Mouse (Mus musculus): Measurements from ENCODE around the gene Fbxo8. TPM values are rescaled to one million over a fixed set of nuclear protein-coding genes. Genes with fewer than 3 reads are reported as not detected.

Gene Fbxo8
- 43.1 and 51.3 TPM in 2 replicates for polyA plus RNA-seq (2015; fragmentation: Nextera tagmentation; extraction: Ambion mirVana)

DNA sequence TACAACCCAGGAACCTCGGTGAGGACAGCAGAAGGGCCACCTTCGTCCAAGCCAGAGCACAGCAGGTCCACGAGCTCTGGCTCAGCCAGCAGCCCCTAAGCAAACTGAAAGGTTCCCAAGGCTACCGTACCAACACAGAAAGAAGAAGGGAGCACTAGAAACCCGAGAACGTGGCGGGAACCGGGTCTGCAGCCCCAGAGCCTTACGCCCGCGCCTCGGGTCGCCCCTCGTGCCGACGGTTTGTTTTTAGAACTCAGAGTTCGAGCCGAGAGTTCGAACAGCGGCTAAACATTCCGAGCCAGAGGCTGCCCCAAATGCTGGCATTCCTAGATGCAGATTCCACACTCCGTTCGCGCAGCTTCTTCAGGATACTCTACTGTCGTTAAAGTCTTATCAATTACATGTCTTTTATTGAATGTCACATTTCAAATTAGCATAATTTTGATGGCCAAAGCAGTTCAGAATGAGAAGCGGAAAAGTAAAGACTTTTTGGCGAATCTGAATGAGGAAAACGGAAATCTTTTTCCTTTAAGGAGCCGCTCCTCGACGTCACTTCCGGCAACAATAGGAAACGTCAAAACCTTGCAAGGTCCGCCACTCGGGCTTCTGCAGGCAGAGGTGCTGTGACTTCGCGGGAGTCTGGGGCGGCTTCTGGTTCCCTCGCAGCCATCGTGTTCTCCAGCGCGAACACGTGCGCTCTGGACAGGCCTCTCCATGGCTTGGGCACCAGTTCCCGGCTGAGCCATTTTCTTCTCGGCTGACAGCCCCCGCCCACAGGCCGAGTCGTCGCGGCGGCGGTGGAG is at the start of gene Fbxo8, which contains the start of gene Cep44:
TSS of gene Fbxo8 (plus strand) at position 533 of the 803 bp plus-strand sequence.
TSS of gene Cep44 (minus strand) at position 490 of the 803 bp plus-strand sequence.
- peak within 1 kb of the TSS; percentile 82 for H3K4me3 ChIP-seq (replicated peaks)
- H3K27me3 ChIP-seq: no peaks in the 10 kb centered on the region
- H3K27ac ChIP-seq: peak within 1 kb of the TSS; percentile 89
- DNase-seq (peak; percentile 72), ATAC-seq (ENCODE audit: low read depth) (peak; percentile 82)
- H3K9me3 ChIP-seq (replicated peaks): no peaks in the 10 kb centered on the region
- peaks cover 24% of the 10 kb centered on the region for H3K4me1 ChIP-seq (replicated peaks)
- H3K9ac ChIP-seq: peak within 1 kb of the TSS; percentile 90
- H3K36me3 ChIP-seq: 0 out of 2 replicates have a peak, but pooled peaks cover 6% of the 10 kb centered on the region
- WGBS (ENCODE audit: insufficient replicate concordance): under 1% methylated on average over 53 of the region's 53 CpGs
- peak within 1 kb of the TSS; percentile 90 for H3K4me2 ChIP-seq

DNA sequence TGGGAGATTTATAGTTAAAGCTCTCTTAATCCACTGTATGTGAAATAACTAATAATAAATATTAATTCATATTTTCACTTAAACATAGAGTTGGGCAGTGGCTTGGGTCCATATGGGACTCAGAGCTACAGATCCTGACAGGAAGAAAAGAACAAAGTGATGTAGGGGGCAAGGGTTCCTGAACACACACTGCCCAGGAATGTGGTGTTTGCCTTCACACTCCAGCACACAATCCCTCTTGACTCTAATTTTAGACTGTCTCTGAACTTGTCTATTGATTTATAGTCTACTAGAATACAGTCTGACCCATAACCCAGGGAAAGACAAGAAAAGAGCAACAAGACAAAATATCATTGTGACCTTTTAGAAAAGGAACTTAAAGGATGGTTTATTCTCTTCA is 49.0 kb upstream of the Fbxo8 start:
- H3K9ac ChIP-seq: no peak overlapping the region
- H3K4me2 ChIP-seq: no peak overlapping the region
- H3K4me3 ChIP-seq (replicated peaks): no peak overlapping the region
- H3K9me3 ChIP-seq (replicated peaks): no peaks in the 10 kb centered on the region
- no peak for DNase-seq
- H3K27ac ChIP-seq: no peak overlapping the region
- ATAC-seq (ENCODE audit: low read depth): no peak
- no peaks in the 10 kb centered on the region for H3K27me3 ChIP-seq
- H3K4me1 ChIP-seq (replicated peaks): no peaks in the 10 kb centered on the region
- H3K36me3 ChIP-seq: no peaks in the 10 kb centered on the region

DNA sequence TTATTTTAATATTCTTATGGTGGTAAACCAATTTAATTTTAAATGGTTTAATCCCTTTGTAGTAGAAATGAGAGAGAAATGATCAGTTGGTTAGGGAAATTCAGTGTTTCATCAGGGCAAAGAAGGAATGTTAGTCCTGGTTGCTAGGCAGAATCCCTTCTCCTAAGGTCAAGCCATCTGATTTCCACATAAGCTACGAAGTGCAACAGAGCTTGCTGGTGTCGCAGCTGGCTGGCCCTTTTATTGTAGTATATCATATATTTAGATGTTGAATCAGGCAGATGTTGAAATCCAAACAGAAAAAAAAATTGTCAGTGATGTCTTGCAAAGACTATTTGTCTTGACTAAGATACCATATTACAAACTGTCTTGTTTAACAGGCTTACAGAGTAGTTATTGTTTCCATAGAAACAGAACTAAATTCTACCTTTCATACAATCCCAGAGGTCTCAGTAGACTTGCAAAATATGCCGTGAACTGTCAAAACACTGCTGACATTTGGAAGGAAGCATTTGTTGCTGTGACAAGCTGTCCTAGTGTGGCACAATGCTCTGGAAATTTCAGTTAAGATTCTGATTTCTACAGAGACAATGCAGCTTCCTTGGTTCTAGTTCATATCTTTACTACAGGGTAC is 42.5 kb upstream of the Fbxo8 start:
- WGBS (ENCODE audit: insufficient replicate concordance): 50% methylated on average over 3 of the region's 3 CpGs
- Histone ChIP-seq H3K27ac (no peak overlapping the region), H3K4me2 (no peak overlapping the region), H3K4me1 (replicated peaks) (no peaks in the 10 kb centered on the region), H3K36me3 (no peaks in the 10 kb centered on the region), H3K4me3 (replicated peaks) (no peak overlapping the region), H3K9me3 (replicated peaks) (no peaks in the 10 kb centered on the region), H3K27me3 (no peaks in the 10 kb centered on the region), H3K9ac (no peak overlapping the region)
- DNase-seq (no peak), ATAC-seq (ENCODE audit: low read depth) (no peak)

DNA sequence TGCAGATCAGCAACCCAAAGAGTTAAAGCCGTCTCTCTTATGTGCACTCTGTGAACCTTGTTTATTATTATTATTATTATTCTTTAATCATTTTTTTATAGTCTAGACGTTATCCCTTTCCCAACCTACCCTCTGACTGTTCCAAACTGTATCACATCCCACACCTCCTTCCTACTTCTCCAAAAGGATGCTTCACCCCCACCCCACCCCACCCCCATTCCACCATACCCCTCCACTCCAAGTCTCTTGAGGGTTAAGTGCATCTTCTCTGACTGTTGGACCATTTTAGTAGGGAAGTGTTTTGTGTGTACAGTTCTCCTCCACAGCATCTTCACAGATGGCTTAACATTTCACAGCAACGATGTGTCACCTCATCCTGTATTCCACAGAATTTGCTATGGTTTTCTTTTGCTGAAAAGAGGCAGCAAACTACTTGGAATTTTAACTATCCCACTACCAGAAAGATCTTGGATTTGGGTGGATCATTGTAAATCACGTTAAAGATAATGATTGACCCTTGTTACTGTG is 41.9 kb upstream of the Fbxo8 start:
- no peak overlapping the region for H3K4me3 ChIP-seq (replicated peaks)
- DNase-seq: no peak
- no peak overlapping the region for H3K27ac ChIP-seq
- no peaks in the 10 kb centered on the region for H3K4me1 ChIP-seq (replicated peaks)
- no peak overlapping the region for H3K4me2 ChIP-seq
- WGBS (ENCODE audit: insufficient replicate concordance): 45% methylated on average over 4 of the region's 4 CpGs
- no peak overlapping the region for H3K9ac ChIP-seq
- no peaks in the 10 kb centered on the region for H3K27me3 ChIP-seq
- no peaks in the 10 kb centered on the region for H3K36me3 ChIP-seq
- ATAC-seq (ENCODE audit: low read depth): no peak
- no peaks in the 10 kb centered on the region for H3K9me3 ChIP-seq (replicated peaks)

DNA sequence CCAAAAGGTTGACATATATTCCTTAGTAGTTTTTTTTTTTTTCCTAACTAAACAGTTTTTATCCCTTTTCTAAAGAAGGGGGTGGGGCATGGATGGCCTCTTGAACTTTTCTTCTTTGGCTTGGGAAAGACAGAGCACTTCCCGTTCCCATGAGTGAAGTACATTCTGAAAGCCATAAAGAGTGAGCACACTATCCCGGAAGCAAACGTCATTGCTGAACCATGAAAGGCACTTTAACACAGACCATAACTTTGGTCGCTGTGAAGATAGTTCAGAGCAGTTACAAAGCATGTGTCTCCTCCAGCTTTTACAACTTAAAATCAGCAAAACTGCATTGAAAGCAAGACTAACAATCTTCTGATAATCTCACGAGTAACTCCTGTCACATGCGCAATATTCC is 32.0 kb upstream of the Fbxo8 start:
- Histone ChIP-seq H3K4me3 (replicated peaks) (no peak overlapping the region), H3K4me1 (replicated peaks) (no peaks in the 10 kb centered on the region), H3K27me3 (no peaks in the 10 kb centered on the region), H3K9me3 (replicated peaks) (no peaks in the 10 kb centered on the region), H3K4me2 (no peak overlapping the region), H3K27ac (no peak overlapping the region), H3K9ac (no peak overlapping the region), H3K36me3 (no peaks in the 10 kb centered on the region)
- whole genome bisulfite sequencing (ENCODE audit: insufficient replicate concordance): 58% methylated on average over 6 of the region's 6 CpGs
- ATAC-seq (ENCODE audit: low read depth): no peak
- DNase-seq: no peak

DNA sequence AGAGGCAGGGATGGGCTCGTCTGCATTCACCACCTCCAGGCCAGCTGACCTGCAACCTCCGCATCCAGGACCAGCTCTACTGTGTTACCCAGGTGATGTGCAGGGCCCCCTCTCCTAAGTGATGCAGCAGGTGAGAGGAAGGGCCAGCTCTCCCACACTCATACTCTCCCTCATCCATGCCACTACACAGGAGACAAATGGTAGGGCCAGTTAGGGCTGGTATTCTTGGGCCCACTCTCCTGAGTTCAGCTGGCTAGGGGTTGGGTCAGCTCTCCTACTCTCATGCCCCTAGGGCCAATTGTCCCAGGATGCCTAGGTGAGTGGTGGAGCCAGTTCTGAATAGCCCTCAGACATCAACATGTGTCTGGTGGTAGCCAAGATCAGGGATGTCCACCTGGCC is 30.6 kb upstream of the Fbxo8 start:
- Histone ChIP-seq H3K4me3 (replicated peaks) (no peak overlapping the region), H3K36me3 (no peaks in the 10 kb centered on the region), H3K4me1 (replicated peaks) (no peaks in the 10 kb centered on the region), H3K4me2 (no peak overlapping the region), H3K27me3 (no peaks in the 10 kb centered on the region), H3K9ac (no peak overlapping the region), H3K27ac (no peak overlapping the region), H3K9me3 (replicated peaks) (no peaks in the 10 kb centered on the region)
- no peak for DNase-seq
- no peak for ATAC-seq (ENCODE audit: low read depth)
- WGBS (ENCODE audit: insufficient replicate concordance): 66% methylated on average over 2 of the region's 2 CpGs

DNA sequence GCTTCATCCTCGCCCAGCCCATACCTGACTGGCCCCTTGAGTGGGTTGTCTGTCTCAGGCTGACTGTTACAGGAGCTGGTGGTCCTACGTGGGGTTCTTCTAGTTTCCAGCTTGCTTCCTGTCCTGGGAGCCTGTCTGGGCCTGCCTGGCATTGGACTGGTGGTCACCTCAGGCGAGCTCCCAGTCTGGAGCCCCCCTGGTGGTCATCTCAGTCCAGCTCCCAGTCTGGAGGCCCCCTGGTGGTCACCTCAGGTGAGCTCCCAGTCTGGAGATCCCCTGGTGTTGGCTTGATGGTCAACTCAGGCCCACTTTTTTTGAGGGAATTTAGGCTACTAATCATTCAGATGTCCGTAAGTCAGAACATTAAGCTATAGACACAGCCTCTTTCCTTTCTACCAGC is 29.8 kb upstream of the Fbxo8 start:
- no peaks in the 10 kb centered on the region for H3K27me3 ChIP-seq
- H3K36me3 ChIP-seq: no peaks in the 10 kb centered on the region
- no peak overlapping the region for H3K4me3 ChIP-seq (replicated peaks)
- no peaks in the 10 kb centered on the region for H3K4me1 ChIP-seq (replicated peaks)
- no peak overlapping the region for H3K9ac ChIP-seq
- H3K4me2 ChIP-seq: no peak overlapping the region
- WGBS (ENCODE audit: insufficient replicate concordance): 49% methylated on average over 4 of the region's 4 CpGs
- no peak overlapping the region for H3K27ac ChIP-seq
- no peaks in the 10 kb centered on the region for H3K9me3 ChIP-seq (replicated peaks)
- ATAC-seq (ENCODE audit: low read depth): no peak
- DNase-seq: no peak

DNA sequence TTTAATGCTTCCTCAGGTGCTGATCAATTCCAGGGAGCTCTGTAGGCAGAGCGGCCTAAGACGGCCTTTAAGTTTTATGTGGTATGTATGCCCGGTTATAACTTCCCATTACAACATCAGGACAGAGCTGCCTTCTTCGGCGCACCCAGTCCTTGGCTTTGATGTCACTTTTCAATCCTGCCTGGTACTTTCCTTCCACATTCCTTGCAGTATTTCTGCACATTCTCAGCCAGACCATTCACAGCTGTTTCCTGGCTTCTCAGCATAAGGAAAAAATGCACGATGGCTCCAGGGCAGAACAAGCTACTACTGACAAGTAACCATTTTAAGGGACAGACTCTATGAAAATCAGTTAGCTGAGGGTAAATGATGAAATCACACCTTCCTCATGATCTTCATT is 22.0 kb upstream of the Fbxo8 start:
- Histone ChIP-seq H3K9me3 (replicated peaks) (no peaks in the 10 kb centered on the region), H3K9ac (no peak overlapping the region), H3K4me1 (replicated peaks) (no peaks in the 10 kb centered on the region), H3K4me3 (replicated peaks) (no peak overlapping the region), H3K27ac (no peak overlapping the region), H3K36me3 (peaks cover 13% of the 10 kb centered on the region), H3K4me2 (no peak overlapping the region), H3K27me3 (no peaks in the 10 kb centered on the region)
- no peak for DNase-seq
- 77% methylated on average over 6 of the region's 6 CpGs for WGBS (ENCODE audit: insufficient replicate concordance)
- no peak for ATAC-seq (ENCODE audit: low read depth)

DNA sequence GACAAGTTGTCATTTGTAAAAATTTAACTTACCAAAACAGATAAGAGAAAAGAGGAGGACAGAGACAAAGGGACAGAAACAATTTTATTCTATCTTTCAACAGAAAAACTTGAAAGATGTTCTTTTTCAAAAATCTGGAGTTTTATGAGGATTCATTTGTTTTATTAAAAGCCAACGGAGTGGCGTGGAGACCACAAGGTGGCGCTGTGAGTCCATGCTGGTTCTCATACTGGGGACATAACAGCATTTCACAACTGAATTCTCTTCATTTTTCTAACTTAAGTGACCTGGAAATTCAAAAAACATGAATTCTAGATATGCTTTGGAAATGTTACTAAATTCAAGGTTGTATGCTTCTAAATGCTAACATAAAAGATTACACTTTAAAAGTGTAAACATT is 20.5 kb upstream of the Fbxo8 start:
- Histone ChIP-seq H3K4me3 (replicated peaks) (no peak overlapping the region), H3K9me3 (replicated peaks) (no peaks in the 10 kb centered on the region), H3K27ac (no peak overlapping the region), H3K9ac (no peak overlapping the region), H3K4me2 (no peak overlapping the region), H3K4me1 (replicated peaks) (no peaks in the 10 kb centered on the region), H3K27me3 (no peaks in the 10 kb centered on the region), H3K36me3 (peaks cover 13% of the 10 kb centered on the region)
- ATAC-seq (ENCODE audit: low read depth) (no peak), DNase-seq (peak; percentile 29)
- 2% methylated on average over 3 of the region's 3 CpGs for WGBS (ENCODE audit: insufficient replicate concordance)

DNA sequence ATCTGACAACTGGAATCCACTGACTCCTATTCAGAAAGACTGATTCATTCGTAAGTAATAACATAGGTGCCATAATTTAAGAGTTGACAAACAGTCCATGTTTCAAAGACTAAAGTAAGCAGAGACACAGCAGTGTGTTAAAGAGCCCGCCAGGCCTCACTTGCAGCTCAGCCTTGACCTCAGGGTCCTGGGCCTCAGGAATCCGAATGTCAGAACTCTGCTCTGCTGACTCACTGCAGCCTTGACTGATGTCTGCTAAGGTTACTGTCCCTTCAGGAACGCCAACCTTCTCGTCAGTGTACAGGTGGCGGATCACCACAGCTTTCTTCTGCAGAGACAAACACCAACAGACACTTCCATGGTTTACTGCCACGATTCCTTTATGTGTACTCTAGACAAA is 10.2 kb upstream of the Fbxo8 start:
- Histone ChIP-seq H3K36me3 (peaks cover 62% of the 10 kb centered on the region), H3K4me2 (no peak overlapping the region), H3K9me3 (replicated peaks) (no peaks in the 10 kb centered on the region), H3K27me3 (no peaks in the 10 kb centered on the region), H3K27ac (no peak overlapping the region), H3K4me1 (replicated peaks) (no peaks in the 10 kb centered on the region), H3K4me3 (replicated peaks) (no peak overlapping the region), H3K9ac (no peak overlapping the region)
- WGBS (ENCODE audit: insufficient replicate concordance): 76% methylated on average over 7 of the region's 7 CpGs
- ATAC-seq (ENCODE audit: low read depth) (no peak), DNase-seq (no peak)

DNA sequence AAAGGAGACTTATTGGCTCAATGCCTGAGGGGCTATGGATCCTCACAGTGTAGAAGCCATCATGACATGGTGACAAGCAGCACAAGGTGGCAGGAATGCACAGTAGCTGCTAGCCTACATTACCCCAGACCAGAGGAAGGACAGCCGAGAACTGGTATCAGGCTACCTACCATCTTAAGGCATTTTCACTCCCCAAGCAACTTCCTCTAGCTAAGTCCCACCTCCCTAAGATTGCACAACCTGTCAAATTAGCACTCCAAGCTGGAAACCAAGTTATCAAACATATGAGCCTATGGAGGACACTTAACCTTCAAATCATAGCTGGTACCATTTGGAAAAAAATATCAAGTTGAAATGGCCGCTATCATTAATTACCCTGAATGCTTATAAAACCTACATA is 3.0 kb upstream of the Fbxo8 start:
- Histone ChIP-seq H3K9me3 (replicated peaks) (no peaks in the 10 kb centered on the region), H3K4me2 (no peak overlapping the region), H3K27me3 (no peaks in the 10 kb centered on the region), H3K27ac (no peak overlapping the region), H3K4me1 (replicated peaks) (peaks cover 23% of the 10 kb centered on the region), H3K9ac (no peak overlapping the region), H3K36me3 (peaks cover 25% of the 10 kb centered on the region), H3K4me3 (replicated peaks) (no peak overlapping the region)
- no peak for ATAC-seq (ENCODE audit: low read depth)
- WGBS (ENCODE audit: insufficient replicate concordance): 70% methylated on average over 2 of the region's 2 CpGs
- DNase-seq: no peak

All from liver, embryonic 13.5 days (tissue).